Mouse (Mus musculus) ES-Bruce4 (cell line): ENCODE data around the gene Exoc4. TPM values are rescaled to one million over a fixed set of nuclear protein-coding genes. Genes with fewer than 3 reads are reported as not detected.

ENCODE experiments used
- H3K27ac ChIP-seq: 2 replicates; pipeline ENCODE4 v1.5.1; 2012; ENCODE audit warnings: low read length, inconsistent platforms; ENCODE audit not compliant: insufficient read depth
- H3K27me3 ChIP-seq: 2 replicates; pipeline ENCODE4 v1.6.1; 2012; ENCODE audit warnings: mild to moderate bottlenecking, low read length, inconsistent platforms; ENCODE audit not compliant: control insufficient read depth, poor library complexity, insufficient read depth, severe bottlenecking
- H3K36me3 ChIP-seq: 2 replicates; pipeline ENCODE4 v1.6.1; 2012; ENCODE audit warnings: inconsistent platforms, mild to moderate bottlenecking, low read length, moderate library complexity; ENCODE audit not compliant: control insufficient read depth, poor library complexity, insufficient read depth, severe bottlenecking
- H3K4me1 ChIP-seq: one replicate; pipeline ENCODE4 v1.8.1; 2011; ENCODE audit warnings: low read length; ENCODE audit not compliant: control insufficient read depth, insufficient read depth
- H3K4me3 ChIP-seq: 2 replicates; pipeline ENCODE4 v1.5.1; 2011; ENCODE audit warnings: low read depth, mild to moderate bottlenecking, low read length
- H3K9ac ChIP-seq: 2 replicates; pipeline ENCODE4 v1.6.1; 2012; ENCODE audit warnings: low read depth, mild to moderate bottlenecking, inconsistent platforms; ENCODE audit not compliant: poor library complexity, severe bottlenecking
- H3K9me3 ChIP-seq: replicated peaks from 2 replicates; pipeline ENCODE4 v1.6.1; 2012; ENCODE audit warnings: mild to moderate bottlenecking, low read length, inconsistent platforms; ENCODE audit not compliant: control insufficient read depth, poor library complexity, insufficient read depth, severe bottlenecking
- CTCF ChIP-seq: IDR thresholded peaks from one replicate; pipeline ENCODE4 v1.8.1; 2011; ENCODE audit warnings: low read depth, low read length
- EP300 ChIP-seq: IDR thresholded peaks from 2 replicates; pipeline ENCODE4 v1.6.1; 2011; ENCODE audit warnings: low read depth, low read length; ENCODE audit not compliant: insufficient read depth
- POLR2A ChIP-seq: IDR thresholded peaks from one replicate; pipeline ENCODE4 v1.8.1; 2011; ENCODE audit warnings: low read length; ENCODE audit not compliant: insufficient read depth
- polyA plus RNA-seq: library from polyadenylated mRNA; stranded (reverse); fragments of >200 nt; gene quantifications from 2 replicates; pipeline ENCODE4 v1.2.4, GENCODE M21; 2011; ENCODE audit warnings: low read depth; ENCODE audit not compliant: missing spikeins, insufficient read depth, insufficient read length

The Exoc4 gene
- polyA plus RNA-seq, 1 experiment: 158 TPM

- Histone ChIP-seq H3K9me3 (no peaks in the 10 kb centered on the region), H3K9ac (no peak overlapping the region), H3K4me1 (no peaks in the 10 kb centered on the region), H3K4me3 (no peak overlapping the region), H3K36me3 (no peaks in the 10 kb centered on the region), H3K27ac (no peak overlapping the region), H3K27me3 (no peaks in the 10 kb centered on the region)
- TF ChIP-seq CTCF (no peak), POLR2A (no peak), EP300 (no peak)
These were observed 714.2 kb downstream of the Exoc4 start for GRCm38 (mm10) chr6:33963092-33963491.

- Histone ChIP-seq H3K4me1 (no peaks in the 10 kb centered on the region), H3K4me3 (no peak overlapping the region), H3K27me3 (no peaks in the 10 kb centered on the region), H3K9me3 (no peaks in the 10 kb centered on the region), H3K27ac (no peak overlapping the region), H3K36me3 (no peaks in the 10 kb centered on the region), H3K9ac (no peak overlapping the region)
- no peak for TF ChIP-seq EP300
- TF ChIP-seq POLR2A: no peak
- no peak for TF ChIP-seq CTCF
These were observed 716.7 kb downstream of the Exoc4 start for GRCm38 (mm10) chr6:33965571-33965970.

GRCm38 (mm10) chr6:33968746-33969145, 719.9 kb downstream of the Exoc4 start:
- no peaks in the 10 kb centered on the region for H3K27me3 ChIP-seq
- TF ChIP-seq POLR2A (no peak), EP300 (no peak), CTCF (no peak)
- H3K9ac ChIP-seq: no peak overlapping the region
- H3K4me1 ChIP-seq: no peaks in the 10 kb centered on the region
- no peaks in the 10 kb centered on the region for H3K36me3 ChIP-seq
- H3K9me3 ChIP-seq: no peaks in the 10 kb centered on the region
- H3K4me3 ChIP-seq: no peak overlapping the region
- H3K27ac ChIP-seq: no peak overlapping the region

- no peak for TF ChIP-seq POLR2A
- no peak for TF ChIP-seq EP300
- TF ChIP-seq CTCF: no peak
- H3K4me3 ChIP-seq: no peak overlapping the region
- no peak overlapping the region for H3K27ac ChIP-seq
- H3K9me3 ChIP-seq: no peaks in the 10 kb centered on the region
- H3K9ac ChIP-seq: no peak overlapping the region
- no peaks in the 10 kb centered on the region for H3K4me1 ChIP-seq
- no peaks in the 10 kb centered on the region for H3K36me3 ChIP-seq
- no peaks in the 10 kb centered on the region; the same call in 1 of the 2 replicates for H3K27me3 ChIP-seq
These were observed 723.9 kb downstream of the Exoc4 start for GRCm38 (mm10) chr6:33972801-33973200.

- TF ChIP-seq POLR2A (no peak), EP300 (no peak), CTCF (no peak)
- Histone ChIP-seq H3K4me1 (no peaks in the 10 kb centered on the region), H3K27ac (no peak overlapping the region), H3K9me3 (no peaks in the 10 kb centered on the region), H3K4me3 (no peak overlapping the region), H3K9ac (no peak overlapping the region), H3K36me3 (no peaks in the 10 kb centered on the region), H3K27me3 (no peaks in the 10 kb centered on the region; the same call in 1 of the 2 replicates)
These were observed 727.7 kb downstream of the Exoc4 start for GRCm38 (mm10) chr6:33976576-33976975.

GRCm38 (mm10) chr6:33977448-33977847, 728.6 kb downstream of the Exoc4 start:
- H3K4me1 ChIP-seq: no peaks in the 10 kb centered on the region
- H3K9ac ChIP-seq: no peak overlapping the region
- no peak overlapping the region for H3K4me3 ChIP-seq
- no peaks in the 10 kb centered on the region for H3K9me3 ChIP-seq
- H3K27me3 ChIP-seq: no peaks in the 10 kb centered on the region; the same call in 1 of the 2 replicates
- H3K27ac ChIP-seq: no peak overlapping the region
- no peaks in the 10 kb centered on the region for H3K36me3 ChIP-seq
- TF ChIP-seq POLR2A: no peak
- TF ChIP-seq CTCF: no peak
- TF ChIP-seq EP300: no peak

- Histone ChIP-seq H3K4me3 (no peak overlapping the region), H3K4me1 (no peaks in the 10 kb centered on the region), H3K9ac (no peak overlapping the region), H3K9me3 (peaks cover 2% of the 10 kb centered on the region; the same call in 1 of the 2 replicates), H3K36me3 (no peaks in the 10 kb centered on the region), H3K27ac (no peak overlapping the region), H3K27me3 (no peaks in the 10 kb centered on the region; the same call in 1 of the 2 replicates)
- TF ChIP-seq EP300 (no peak), POLR2A (no peak), CTCF (no peak)
These were observed 729.0 kb downstream of the Exoc4 start for GRCm38 (mm10) chr6:33977880-33978279.
